ENCODE assay signal across 8 mouse cellular contexts in genomic region chr19:8819596-8820423, GRCm38 (mm10). TPM values are rescaled to one million over a fixed set of nuclear protein-coding genes. Genes with fewer than 3 reads are reported as not detected.
A peak's percentile ranks its signal among the peaks of the same experiment; 100 is the strongest.
DNase-seq lines count a peak whose midpoint lies in the region; ATAC-seq and TF ChIP-seq lines count a peak whose summit lies in the region.

Gene Hnrnpul2 (plus strand): TSS chr19:8820010.

- dilution Hi-C loops in CH12.LX (cut with MboI; ENCODE audit: extremely low pct_ligation_motif_present, extremely low pct_unique_long_range_greater_than_20kb, low sequenced_read_pairs), result no loop called here

- TF ChIP-seq CTCF in CH12.LX (conservative IDR thresholded peaks at IDR 0.05 in 1 of 2, IDR thresholded peaks at IDR 0.05 in 1 of 2; ENCODE audit: low read depth in 2 of 2, low read length in 2 of 2), result no peak
- TF ChIP-seq CTCF in heart, postnatal 0 days (IDR thresholded peaks at IDR 0.05; ENCODE audit: low read depth), result no peak
- no peak for TF ChIP-seq CTCF in testis, adult 2 months (IDR thresholded peaks at IDR 0.05; ENCODE audit: control insufficient read depth, insufficient read depth, insufficient replicate concordance, low read depth, low read length)

- no peak for TF ChIP-seq RAD21 in CH12.LX (IDR thresholded peaks at IDR 0.05; ENCODE audit: low read depth, low read length)

- DNase-seq in CH12.LX (ENCODE audit: extremely low read depth), result peak; percentile 98
- peak; percentile 95 for DNase-seq in c-Kit-positive CD71-positive TER-119-positive erythroid progenitor cells, embryonic 14.5 days (ENCODE audit: low spot score)
- DNase-seq in heart, postnatal 0 days (ENCODE audit: low spot score), result peak; percentile 100
- DNase-seq in kidney, postnatal 4 days, result peak; percentile 98 to 99

- peak within 1 kb of the TSS; percentile 98 for H3K27ac ChIP-seq in CH12.LX (ENCODE audit: insufficient read depth, low read depth)
- H3K27ac ChIP-seq in forebrain, embryonic 12.5 days, result peak within 1 kb of the TSS; percentile 100
- peak within 1 kb of the TSS; percentile 99 for H3K27ac ChIP-seq in heart, postnatal 0 days (ENCODE audit: low read depth)
- H3K27ac ChIP-seq in liver, embryonic 16.5 days (ENCODE audit: low read length), result peak within 1 kb of the TSS; percentile 100
- H3K27ac ChIP-seq in neural tube, embryonic 13.5 days (replicated peaks), result peak within 1 kb of the TSS; percentile 97
- peak within 1 kb of the TSS; percentile 96 for H3K27ac ChIP-seq in testis, adult 2 months (ENCODE audit: control insufficient read depth, insufficient read depth, low read depth, low read length)

- H3K27me3 ChIP-seq in CH12.LX (replicated peaks), result no peaks in the 10 kb centered on the region
- H3K27me3 ChIP-seq in forebrain, embryonic 12.5 days, result no peaks in the 10 kb centered on the region
- H3K27me3 ChIP-seq in heart, postnatal 0 days (ENCODE audit: control insufficient read depth, insufficient read depth, low read length), result no peaks in the 10 kb centered on the region
- no peaks in the 10 kb centered on the region for H3K27me3 ChIP-seq in liver, embryonic 16.5 days (ENCODE audit: control insufficient read depth, insufficient read depth, low read depth, low read length)
- H3K27me3 ChIP-seq in neural tube, embryonic 13.5 days, result no peaks in the 10 kb centered on the region
- H3K27me3 ChIP-seq in testis, adult 2 months (ENCODE audit: control insufficient read depth, insufficient read depth, low read length), result no peaks in the 10 kb centered on the region

- in situ Hi-C loops in CH12.LX (cut with MboI; ENCODE audit: low pct_ligation_motif_present, low pct_unique_long_range_greater_than_20kb, low sequenced_read_pairs), result no loop called here

- ATAC-seq in forebrain, embryonic 12.5 days (ENCODE audit: low FRiP score), result peak; percentile 96
- ATAC-seq in heart, postnatal 0 days (ENCODE audit: insufficient read depth, low read depth), result peak; percentile 93
- ATAC-seq in liver, embryonic 16.5 days (ENCODE audit: low read depth), result peak; percentile 90
- peak; percentile 98 for ATAC-seq in neural tube, embryonic 13.5 days (ENCODE audit: low read depth)

- under 1% methylated on average over 73 of the region's 83 CpGs for WGBS in forebrain, embryonic 12.5 days
- WGBS in heart, postnatal 0 days, result under 1% methylated on average over 78 of the region's 83 CpGs
- under 1% methylated on average over 78 of the region's 83 CpGs for WGBS in liver, embryonic 16.5 days (ENCODE audit: insufficient replicate concordance)
- WGBS in neural tube, embryonic 13.5 days, result under 1% methylated on average over 69 of the region's 83 CpGs

- peaks cover 10 to 34% of the 10 kb centered on the region in 2 experiments for H3K4me1 ChIP-seq in CH12.LX (ENCODE audit: control insufficient read depth in 1 of 2, insufficient read depth in 2 of 2)
- peaks cover 55% of the 10 kb centered on the region for H3K4me1 ChIP-seq in forebrain, embryonic 12.5 days
- peaks cover 20% of the 10 kb centered on the region for H3K4me1 ChIP-seq in heart, postnatal 0 days (ENCODE audit: control insufficient read depth, insufficient read depth)
- peaks cover 31% of the 10 kb centered on the region for H3K4me1 ChIP-seq in liver, embryonic 16.5 days (ENCODE audit: control insufficient read depth, low read depth, low read length)
- H3K4me1 ChIP-seq in neural tube, embryonic 13.5 days (replicated peaks), result peaks cover 62% of the 10 kb centered on the region
- H3K4me1 ChIP-seq in testis, adult 2 months (ENCODE audit: control insufficient read depth, insufficient read depth, low read length), result peaks cover 7% of the 10 kb centered on the region

- no peaks in the 10 kb centered on the region for H3K9me3 ChIP-seq in CH12.LX (replicated peaks; ENCODE audit: low read length)
- H3K9me3 ChIP-seq in forebrain, embryonic 12.5 days, result no peaks in the 10 kb centered on the region
- no peaks in the 10 kb centered on the region for H3K9me3 ChIP-seq in heart, postnatal 0 days (replicated peaks; ENCODE audit: control insufficient read depth, low read length)
- no peaks in the 10 kb centered on the region for H3K9me3 ChIP-seq in liver, embryonic 16.5 days (replicated peaks; ENCODE audit: control insufficient read depth, low read length)
- no peaks in the 10 kb centered on the region for H3K9me3 ChIP-seq in neural tube, embryonic 13.5 days

- H3K79me2 ChIP-seq in CH12.LX (replicated peaks; ENCODE audit: control insufficient read depth, extremely low read depth, insufficient read depth, poor library complexity, severe bottlenecking), result peaks cover 73% of the 10 kb centered on the region

- H3K4me3 ChIP-seq in CH12.LX (replicated peaks in 1 of 3; ENCODE audit: low read depth in 2 of 3, low read length in 2 of 3, poor library complexity in 1 of 3), result peak within 1 kb of the TSS; percentile 96 to 98 (median 96)
- peak within 1 kb of the TSS; percentile 99 for H3K4me3 ChIP-seq in forebrain, embryonic 12.5 days (replicated peaks)
- peak within 1 kb of the TSS; percentile 96 for H3K4me3 ChIP-seq in heart, postnatal 0 days (ENCODE audit: low read depth, low read length)
- peak within 1 kb of the TSS; percentile 100 for H3K4me3 ChIP-seq in liver, embryonic 16.5 days (ENCODE audit: low read depth, low read length)
- peak within 1 kb of the TSS; percentile 75 for H3K4me3 ChIP-seq in neural tube, embryonic 13.5 days
- peak within 1 kb of the TSS; percentile 90 for H3K4me3 ChIP-seq in testis, adult 2 months (ENCODE audit: control insufficient read depth, low read depth, low read length)

- peak within 1 kb of the TSS; percentile 93; the same call in 1 of the 2 replicates for H3K4me2 ChIP-seq in CH12.LX (ENCODE audit: insufficient read depth, low read depth, poor library complexity, severe bottlenecking)
- peak within 1 kb of the TSS; percentile 98 for H3K4me2 ChIP-seq in forebrain, embryonic 12.5 days
- H3K4me2 ChIP-seq in heart, postnatal 0 days (ENCODE audit: low read depth, low read length), result peak within 1 kb of the TSS; percentile 95
- H3K4me2 ChIP-seq in liver, embryonic 16.5 days (ENCODE audit: low read depth, low read length), result peak within 1 kb of the TSS; percentile 93
- H3K4me2 ChIP-seq in neural tube, embryonic 13.5 days, result peak within 1 kb of the TSS; percentile 99

- peak within 1 kb of the TSS; percentile 95 for H3K9ac ChIP-seq in CH12.LX (ENCODE audit: insufficient read depth, low read depth)
- peak within 1 kb of the TSS; percentile 98 for H3K9ac ChIP-seq in forebrain, embryonic 12.5 days
- peak within 1 kb of the TSS; percentile 97 for H3K9ac ChIP-seq in heart, postnatal 0 days (replicated peaks; ENCODE audit: low read depth, low read length)
- H3K9ac ChIP-seq in liver, embryonic 16.5 days (ENCODE audit: low read depth, low read length), result peak within 1 kb of the TSS; percentile 99
- peak within 1 kb of the TSS; percentile 98 for H3K9ac ChIP-seq in neural tube, embryonic 13.5 days

- no peak for TF ChIP-seq EP300 in CH12.LX (IDR thresholded peaks at IDR 0.05; ENCODE audit: low read length)
- no peak for TF ChIP-seq EP300 in heart, postnatal 0 days (IDR thresholded peaks at IDR 0.05; ENCODE audit: low read depth)

- peaks cover 31 to 47% of the 10 kb centered on the region in 2 experiments for H3K36me3 ChIP-seq in CH12.LX (replicated peaks in 1 of 2; ENCODE audit: control insufficient read depth in 1 of 2, insufficient read depth in 1 of 2, low read length in 1 of 2)
- H3K36me3 ChIP-seq in forebrain, embryonic 12.5 days (replicated peaks), result peaks cover 39% of the 10 kb centered on the region
- H3K36me3 ChIP-seq in heart, postnatal 0 days (replicated peaks; ENCODE audit: control insufficient read depth, insufficient read depth, low read length), result peaks cover 39% of the 10 kb centered on the region
- peaks cover 36% of the 10 kb centered on the region for H3K36me3 ChIP-seq in liver, embryonic 16.5 days (ENCODE audit: control insufficient read depth, insufficient read depth)
- peaks cover 34% of the 10 kb centered on the region for H3K36me3 ChIP-seq in neural tube, embryonic 13.5 days
- H3K36me3 ChIP-seq in testis, adult 2 months (ENCODE audit: control insufficient read depth, insufficient read depth, low read length), result peaks cover 7% of the 10 kb centered on the region

- peak; percentile 95 for TF ChIP-seq POLR2A in CH12.LX (IDR thresholded peaks at IDR 0.05; ENCODE audit: low read depth, low read length)
- TF ChIP-seq POLR2A in testis, adult 2 months (IDR thresholded peaks at IDR 0.05; ENCODE audit: control insufficient read depth, low read depth, low read length), result peak; percentile 98

TF ChIP-seq in CH12.LX, 34 proteins besides CTCF, POLR2A, EP300 and RAD21 (continues in another document):
- TF ChIP-seq ZKSCAN1 (IDR thresholded peaks at IDR 0.05; ENCODE audit: borderline replicate concordance, low read depth, low read length) (no peak), GABPA (IDR thresholded peaks at IDR 0.05; ENCODE audit: insufficient replicate concordance, low read depth, low read length) (no peak), ELF1 (IDR thresholded peaks at IDR 0.05; ENCODE audit: low read depth, low read length) (peak; percentile 92), HCFC1 (IDR thresholded peaks at IDR 0.05; ENCODE audit: low read depth, low read length) (peak; percentile 71), E2F4 (IDR thresholded peaks at IDR 0.05; ENCODE audit: insufficient replicate concordance, low read depth, low read length) (no peak), NELFE (IDR thresholded peaks at IDR 0.05; ENCODE audit: low read depth, low read length) (peak; percentile 87), UBTF (IDR thresholded peaks at IDR 0.05; ENCODE audit: low read depth, low read length) (peak; percentile 59; the same call in 1 of the 2 replicates), TBP (conservative IDR thresholded peaks at IDR 0.05; ENCODE audit: low read depth, low read length) (no peak), TCF12 (IDR thresholded peaks at IDR 0.05; ENCODE audit: low read depth, low read length) (peak; percentile 77; the same call in 1 of the 2 replicates), USF1 (IDR thresholded peaks at IDR 0.05; ENCODE audit: low read depth, low read length) (no peak), MAFK (IDR thresholded peaks at IDR 0.05; ENCODE audit: insufficient replicate concordance, low read length) (no peak), MAZ (IDR thresholded peaks at IDR 0.05; ENCODE audit: low read depth, low read length) (peak; percentile 25; the same call in 1 of the 2 replicates), POLR2AphosphoS2 (IDR thresholded peaks at IDR 0.05; ENCODE audit: low read depth, low read length) (no peak)

RNA-seq across cellular contexts. Expression of gene Hnrnpul2, which starts in this region (rescaled TPM):
- total RNA-seq in CH12.LX (2012; rRNA removed) (44.3 and 44.8 TPM in 2 replicates), CH12.LX (2014; rRNA removed) (17.8 and 19.7 TPM in 2 replicates)
- 81.6 and 94.1 TPM in 2 replicates for polyA plus RNA-seq in CH12.LX (2012; ENCODE audit: insufficient read length, low read depth)
- polyA plus RNA-seq in forebrain, embryonic 12.5 days (2016; fragmentation: Nextera tagmentation; extraction: Ambion mirVana), result 7.2 and 7.8 TPM in 2 replicates
- 7.1 and 12.6 TPM in 2 replicates for total RNA-seq in heart, postnatal 0 days (2014; rRNA removed; ENCODE audit: low replicate concordance)
- 2.5 and 2.6 TPM in 2 replicates for polyA plus RNA-seq in heart, postnatal 0 days (2015; fragmentation: Nextera tagmentation; extraction: Ambion mirVana)
- polyA plus RNA-seq in liver, embryonic 16.5 days (2015; fragmentation: Nextera tagmentation; extraction: Ambion mirVana), result 1.8 and 2.1 TPM in 2 replicates
- polyA plus RNA-seq in neural tube, embryonic 13.5 days (2015; fragmentation: Nextera tagmentation; extraction: Ambion mirVana), result 5.3 and 6.0 TPM in 2 replicates
- 12.9 and 14.9 TPM in 2 replicates for polyA plus RNA-seq in testis, adult 2 months (2012; rRNA removed)

Comparison
In these comparisons a context has a peak if more than half of its experiments do, and no peak if none do; other contexts are left out.
1. Peak in every context shown above with its lines: DNase-seq, ATAC-seq, H3K4me3 ChIP-seq and H3K27ac ChIP-seq.